Mouse (Mus musculus): Measurements from ENCODE around the gene Ache. TPM values are rescaled to one million over a fixed set of nuclear protein-coding genes. Genes with fewer than 3 reads are reported as not detected.
A peak's percentile ranks its signal among the peaks of the same experiment; 100 is the strongest.

Ache gene
- total and polyA plus RNA-seq, 3 experiments = 7.0 to 16.8 TPM; not detected in 1

DNA sequence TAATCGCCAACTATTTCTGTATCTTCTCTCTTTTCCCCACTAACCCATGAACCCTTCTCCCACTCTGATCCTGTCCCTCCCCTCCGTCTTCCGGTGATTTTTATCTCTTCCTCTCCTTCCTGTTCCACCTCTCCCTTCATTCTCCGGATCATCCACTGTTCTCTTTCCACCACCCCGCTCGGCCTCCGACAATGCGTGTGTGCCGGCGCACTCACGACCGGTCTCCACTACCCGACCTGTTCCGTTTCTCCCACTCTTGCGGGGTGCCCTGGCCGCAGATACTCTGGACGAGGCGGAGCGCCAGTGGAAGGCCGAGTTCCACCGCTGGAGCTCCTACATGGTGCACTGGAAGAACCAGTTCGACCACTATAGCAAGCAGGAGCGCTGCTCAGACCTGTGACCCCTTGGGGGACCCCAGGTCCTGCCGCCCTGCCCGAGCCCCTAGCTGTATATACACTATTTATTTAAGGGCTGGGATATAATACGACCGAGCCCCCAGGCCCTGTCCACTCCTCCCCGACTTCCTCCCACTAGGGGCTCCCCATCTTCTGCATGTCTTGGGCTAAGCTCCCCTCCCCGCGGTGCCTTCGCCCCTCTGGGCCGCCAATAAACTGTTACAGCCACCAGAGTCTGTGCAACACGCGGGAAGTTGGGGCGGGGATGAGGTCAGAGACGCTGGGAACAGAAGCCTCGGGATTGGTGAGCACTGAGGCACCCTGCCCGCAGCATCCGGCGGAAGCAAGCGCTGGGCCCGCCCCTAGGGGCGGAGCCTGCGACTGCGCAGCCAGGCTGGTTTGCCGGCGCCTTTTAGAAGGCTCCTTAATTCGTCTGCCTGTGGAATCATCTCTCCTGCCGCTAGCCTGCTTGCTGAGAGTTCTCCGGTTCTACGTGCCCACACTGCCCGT lies 6.8 kb downstream of the Ache start, which contains the start of gene Ufsp1 (continued):
- peak; percentile 79 for TF ChIP-seq SIN3A (IDR thresholded peaks at IDR 0.05; ENCODE audit: low read length)
- peak; percentile 91 for TF ChIP-seq NRF1 (IDR thresholded peaks at IDR 0.05; ENCODE audit: insufficient read depth, low read depth, low read length, poor library complexity, severe bottlenecking)
- TF ChIP-seq MEF2A (IDR thresholded peaks at IDR 0.05; ENCODE audit: extremely low read depth, insufficient replicate concordance, low read depth, low read length, poor library complexity, severe bottlenecking) = no peak

DNA sequence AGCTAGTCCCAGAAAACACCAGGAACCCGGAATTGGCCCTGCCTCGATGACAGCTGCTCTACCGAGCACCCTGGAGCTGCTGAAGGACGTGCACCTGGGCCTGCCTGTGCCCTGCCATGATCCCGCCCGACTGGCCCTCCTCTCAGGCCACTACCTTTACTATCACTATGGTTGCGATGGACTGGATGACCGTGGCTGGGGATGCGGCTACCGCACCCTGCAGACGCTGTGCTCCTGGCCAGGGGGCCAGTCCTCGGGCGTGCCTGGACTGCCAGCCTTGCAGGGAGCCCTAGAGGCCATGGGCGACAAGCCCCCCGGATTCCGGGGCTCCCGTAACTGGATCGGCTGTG lies 7.4 kb downstream of the Ache start:
- Histone ChIP-seq H3K4me1 (ENCODE audit: control insufficient read depth in 1 of 2, insufficient read depth in 2 of 2, low read length in 2 of 2) (peaks cover 10 to 30% of the 10 kb centered on the region in 2 experiments), H3K36me3 (ENCODE audit: control insufficient read depth in 1 of 2, insufficient read depth in 2 of 2, low read length in 2 of 2) (peaks cover 22 to 29% of the 10 kb centered on the region in 2 experiments), H3K4me3 (ENCODE audit: control insufficient read depth in 1 of 2, insufficient read depth in 1 of 2, low read depth in 2 of 2, low read length in 2 of 2) (peak overlapping the region; percentile 66 to 74), H3K79me2 (ENCODE audit: control insufficient read depth, insufficient read depth, low read length, poor library complexity) (peaks cover 6% of the 10 kb centered on the region), H3K9me3 (replicated peaks; ENCODE audit: insufficient read depth, low read length) (no peaks in the 10 kb centered on the region), H3K9ac (ENCODE audit: control insufficient read depth, low read depth, low read length, poor library complexity, severe bottlenecking) (peak overlapping the region; percentile 86), H3K27me3 (ENCODE audit: control insufficient read depth in 1 of 2, insufficient read depth in 2 of 2, low read length in 2 of 2) (no peaks in the 10 kb centered on the region), H3K27ac (ENCODE audit: control insufficient read depth, low read depth, low read length) (peak overlapping the region; percentile 89)
- DNase-seq (ENCODE audit: low read depth, low spot score) = no peak
- TF ChIP-seq RCOR1 (IDR thresholded peaks at IDR 0.05; ENCODE audit: low read depth, low read length) (no peak), ZKSCAN1 (IDR thresholded peaks at IDR 0.05; ENCODE audit: low read depth, low read length) (peak; percentile 58; the same call in 1 of the 2 replicates), GATA1 (IDR thresholded peaks at IDR 0.05; ENCODE audit: low read depth, low read length) (no peak), ZNF384 (IDR thresholded peaks at IDR 0.05; ENCODE audit: low read depth, low read length) (no peak), POLR2A (IDR thresholded peaks at IDR 0.05; ENCODE audit: control insufficient read depth in 1 of 2, insufficient read depth in 1 of 2, low read depth in 1 of 2, low read length in 2 of 2, poor library complexity in 1 of 2) (0 out of 4 replicates have a peak, but pooled peaks of 1 of the 2 experiments have one; percentile 17), SMC3 (IDR thresholded peaks at IDR 0.05; ENCODE audit: low read depth, low read length) (peak; percentile 16; the same call in 1 of the 2 replicates), POLR2AphosphoS2 (IDR thresholded peaks at IDR 0.05; ENCODE audit: low read length) (peak; percentile 88), POLR2AphosphoS5 (IDR thresholded peaks at IDR 0.05; ENCODE audit: borderline replicate concordance, low read depth, low read length) (peak; percentile 70; the same call in 1 of the 2 replicates), MYB (IDR thresholded peaks at IDR 0.05; ENCODE audit: low read depth, low read length) (no peak), TBP (IDR thresholded peaks at IDR 0.05; ENCODE audit: low read depth, low read length) (no peak)

DNA sequence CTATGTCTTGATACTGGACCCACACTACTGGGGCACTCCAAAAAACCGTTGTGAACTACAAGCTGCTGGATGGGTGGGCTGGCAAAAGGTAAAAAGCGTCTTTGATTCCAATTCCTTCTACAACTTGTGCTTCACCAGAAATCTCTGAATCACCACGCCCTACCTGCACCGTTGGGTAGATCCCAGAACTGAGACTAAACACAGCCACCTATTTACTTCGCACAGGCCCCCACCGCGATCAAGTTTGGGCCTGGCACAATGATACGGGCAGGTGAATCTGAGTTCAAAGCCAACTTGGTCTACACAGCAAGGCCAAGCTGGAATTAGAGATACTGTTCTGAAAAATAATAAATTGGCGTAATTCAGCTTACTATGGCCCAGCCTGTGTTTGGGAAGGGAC lies 8.0 kb downstream of the Ache start:
- no peaks in the 10 kb centered on the region for H3K27me3 ChIP-seq (ENCODE audit: control insufficient read depth in 1 of 2, insufficient read depth in 2 of 2, low read length in 2 of 2)
- peaks cover 22 to 31% of the 10 kb centered on the region in 2 experiments for H3K36me3 ChIP-seq (ENCODE audit: control insufficient read depth in 1 of 2, insufficient read depth in 2 of 2, low read length in 2 of 2)
- no peaks in the 10 kb centered on the region for H3K9me3 ChIP-seq (replicated peaks; ENCODE audit: insufficient read depth, low read length)
- peaks cover 10 to 31% of the 10 kb centered on the region in 2 experiments for H3K4me1 ChIP-seq (ENCODE audit: control insufficient read depth in 1 of 2, insufficient read depth in 2 of 2, low read length in 2 of 2)
- peaks cover 6% of the 10 kb centered on the region for H3K79me2 ChIP-seq (ENCODE audit: control insufficient read depth, insufficient read depth, low read length, poor library complexity)
- peak overlapping the region; percentile 86 for H3K9ac ChIP-seq (ENCODE audit: control insufficient read depth, low read depth, low read length, poor library complexity, severe bottlenecking)
- no peak overlapping the region for H3K27ac ChIP-seq (ENCODE audit: control insufficient read depth, low read depth, low read length)
- no peak for DNase-seq (ENCODE audit: low read depth, low spot score)
- peak overlapping the region; percentile 66 to 74 for H3K4me3 ChIP-seq (ENCODE audit: control insufficient read depth in 1 of 2, insufficient read depth in 1 of 2, low read depth in 2 of 2, low read length in 2 of 2)
- TF ChIP-seq HCFC1 (IDR thresholded peaks at IDR 0.05; ENCODE audit: low read depth, low read length) (no peak), POLR2A (IDR thresholded peaks at IDR 0.05; ENCODE audit: control insufficient read depth in 1 of 2, insufficient read depth in 1 of 2, low read depth in 1 of 2, low read length in 2 of 2, poor library complexity in 1 of 2) (no peak), CHD1 (IDR thresholded peaks at IDR 0.05; ENCODE audit: low read depth, low read length) (no peak), POLR2AphosphoS5 (IDR thresholded peaks at IDR 0.05; ENCODE audit: borderline replicate concordance, low read depth, low read length) (no peak), SIN3A (IDR thresholded peaks at IDR 0.05; ENCODE audit: low read length) (no peak), ZNF384 (IDR thresholded peaks at IDR 0.05; ENCODE audit: low read depth, low read length) (no peak), EP300 (IDR thresholded peaks at IDR 0.05; ENCODE audit: low read depth in 1 of 2, low read length in 2 of 2) (no peak), GATA1 (IDR thresholded peaks at IDR 0.05; ENCODE audit: low read depth, low read length) (no peak), MXI1 (IDR thresholded peaks at IDR 0.05; ENCODE audit: low read depth, low read length) (no peak), SMC3 (IDR thresholded peaks at IDR 0.05; ENCODE audit: low read depth, low read length) (no peak), USF2 (IDR thresholded peaks at IDR 0.05; ENCODE audit: borderline replicate concordance in 1 of 2, insufficient read depth in 1 of 2, low read depth in 1 of 2, low read length in 2 of 2) (no peak), TAL1 (IDR thresholded peaks at IDR 0.05; ENCODE audit: low read length) (no peak), TBP (IDR thresholded peaks at IDR 0.05; ENCODE audit: low read depth, low read length) (no peak), TCF12 (IDR thresholded peaks at IDR 0.05; ENCODE audit: low read depth, low read length) (no peak), NRF1 (IDR thresholded peaks at IDR 0.05; ENCODE audit: insufficient read depth, low read depth, low read length, poor library complexity, severe bottlenecking) (no peak), MYC (IDR thresholded peaks at IDR 0.05; ENCODE audit: low read depth, low read length) (no peak), BHLHE40 (IDR thresholded peaks at IDR 0.05; ENCODE audit: borderline replicate concordance, low read depth, low read length) (no peak), GABPA (IDR thresholded peaks at IDR 0.05; ENCODE audit: low read depth, low read length) (no peak)

Measured in MEL (cell line).